Mouse (Mus musculus): ENCODE measurements around the gene Snx17.
A peak's percentile ranks its signal among the peaks of the same experiment; 100 is the strongest.

The Snx17 gene

GRCm38 (mm10) chr5:31192939-31193630 lies at the start of gene Snx17, which contains the start of gene Eif2b4:
Gene Snx17, plus strand, starts transcription at chr5:31193227.
Gene Eif2b4, minus strand, starts transcription at chr5:31193430.
- peak; percentile 99 for DNase-seq

DNA sequence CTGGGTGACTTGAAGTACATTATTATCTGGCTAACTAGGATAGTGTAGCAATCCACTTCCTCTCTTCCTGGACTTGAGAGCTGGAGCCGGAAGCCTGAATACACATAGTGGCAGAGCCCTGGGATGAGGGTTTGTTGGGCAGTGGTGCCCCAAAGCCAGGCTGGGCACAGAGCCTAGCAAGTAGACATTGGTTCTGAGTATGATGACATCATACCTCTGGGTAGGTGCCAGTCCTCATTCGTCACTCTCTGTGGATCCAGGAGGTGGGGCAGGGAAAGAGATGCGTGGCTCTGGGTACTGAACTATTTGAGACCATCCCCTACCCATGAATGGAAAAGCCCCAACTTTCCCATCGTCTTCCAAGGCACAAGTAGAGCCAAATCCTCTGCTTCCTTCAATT lies 43.2 kb upstream of the Snx17 start:
- DNase-seq: peak; percentile 31

DNA sequence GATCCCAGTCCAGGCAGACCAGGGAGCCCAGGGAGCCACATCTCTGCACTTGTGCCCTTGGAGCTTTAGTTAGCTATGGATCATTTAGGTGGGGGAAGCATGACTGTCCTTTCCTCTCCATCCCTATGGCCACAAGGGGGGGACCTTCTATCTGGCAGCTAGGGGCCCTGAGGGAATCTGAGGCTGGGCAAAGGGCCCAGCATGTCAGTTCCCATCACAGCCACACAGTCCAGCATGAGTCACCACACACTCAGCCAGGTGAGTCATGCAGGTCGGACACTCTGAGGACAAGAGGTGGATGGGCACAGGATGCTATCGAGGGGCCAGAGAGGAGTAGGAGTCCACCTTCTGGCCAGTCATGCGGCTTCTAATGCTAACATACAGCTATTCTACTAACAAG lies 41.3 kb upstream of the Snx17 start:
- peak; percentile 68 for DNase-seq

DNA sequence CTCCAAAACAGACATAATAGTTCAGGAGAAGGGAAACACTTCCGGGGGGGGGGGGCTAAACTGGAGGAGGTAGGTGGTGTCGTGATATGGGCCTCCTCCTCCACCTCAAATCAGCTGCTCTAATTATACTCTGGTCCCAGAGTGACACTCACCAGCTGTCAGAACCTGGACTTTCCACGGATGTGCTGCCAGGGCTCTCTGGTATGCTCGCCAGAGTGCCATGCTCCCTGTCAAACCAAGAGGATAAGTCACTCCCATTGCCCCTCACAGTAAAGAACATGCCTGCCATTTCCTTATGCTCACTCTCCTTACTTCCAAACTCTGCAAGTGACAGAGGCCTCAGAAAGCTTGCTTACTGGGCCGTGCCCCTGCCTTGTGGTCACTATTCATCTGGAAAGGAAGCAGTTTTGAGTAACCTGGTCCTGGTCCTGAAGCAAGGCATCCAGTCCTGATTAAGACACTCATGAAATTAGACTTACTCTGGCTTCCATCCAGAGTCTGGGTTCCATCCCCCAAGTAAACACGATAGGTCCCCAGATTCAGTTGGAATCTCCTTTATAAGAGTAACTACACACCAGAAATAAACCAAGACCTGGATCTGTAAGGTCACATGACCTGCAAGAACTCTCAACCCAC lies 39.4 kb upstream of the Snx17 start:
- no peak for DNase-seq

DNA sequence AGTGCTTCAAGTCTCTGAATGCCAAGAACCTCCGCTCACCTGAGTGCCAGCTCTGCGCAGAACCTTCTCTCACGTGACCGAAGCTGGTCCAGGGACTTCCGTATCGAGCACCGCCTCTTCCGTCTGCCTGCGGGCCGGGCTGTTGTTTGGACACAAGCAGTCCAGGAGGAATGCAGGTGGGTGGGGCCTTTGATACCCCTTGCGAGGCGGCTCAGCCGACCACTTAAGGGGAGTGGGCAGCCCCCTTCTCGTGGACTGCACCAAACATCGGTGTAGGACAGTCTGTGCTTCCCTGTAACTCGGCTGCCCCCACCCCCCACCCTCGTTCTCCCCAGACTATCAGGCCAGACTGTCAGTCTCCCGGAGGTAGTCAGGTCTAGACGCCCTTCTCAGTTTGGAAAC lies 38.9 kb upstream of the Snx17 start, which contains the start of gene Mpv17:
Mpv17 (minus strand) TSS at position 100 of the 402 bp plus-strand sequence.
- peak; percentile 90 for DNase-seq

DNA sequence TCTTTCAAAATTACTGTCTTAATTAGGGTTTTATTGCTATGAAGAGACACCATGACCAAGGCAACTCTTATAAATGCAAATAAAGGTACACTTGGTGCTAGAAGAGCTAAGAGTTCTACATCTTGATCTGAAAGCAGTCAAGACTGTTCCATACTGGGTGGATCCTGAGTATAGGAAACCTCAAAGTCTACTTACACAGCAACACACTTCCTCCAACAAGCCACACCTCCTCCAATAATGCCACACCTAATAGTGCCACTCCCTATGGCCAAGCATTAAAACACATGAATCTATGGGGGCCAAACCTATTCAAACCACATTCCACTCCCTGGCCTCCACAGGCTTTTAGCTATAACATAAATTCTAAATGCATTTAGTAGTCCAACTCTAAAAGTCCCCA lies 30.6 kb upstream of the Snx17 start:
- DNase-seq: no peak

- DNase-seq: no peak
Measured at GRCm38 (mm10) chr5:31164878-31165277, 28.1 kb upstream of the Snx17 start.

DNA sequence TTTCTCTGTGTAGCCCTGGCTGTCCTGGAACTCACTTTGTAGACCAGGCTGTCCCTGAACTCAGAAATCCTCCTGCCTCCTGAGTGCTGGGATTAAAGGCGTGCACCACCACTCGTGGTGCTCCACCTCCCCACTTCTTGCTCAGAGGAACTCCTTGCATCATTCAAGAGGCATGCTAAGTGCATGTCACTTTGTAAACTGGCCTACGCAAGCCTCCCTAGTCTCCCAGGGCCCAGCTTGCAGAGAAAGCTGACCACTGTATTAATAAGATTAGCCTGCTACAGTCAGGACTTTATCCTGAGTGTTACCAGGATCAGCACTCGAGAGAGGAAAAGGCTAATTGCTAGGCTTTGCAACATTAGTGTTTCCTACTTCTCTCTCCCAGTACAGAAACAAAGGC lies 24.4 kb upstream of the Snx17 start:
- no peak for DNase-seq

- DNase-seq: no peak
Measured at GRCm38 (mm10) chr5:31179301-31179765, 13.7 kb upstream of the Snx17 start.

- DNase-seq: peak; percentile 98
Measured at GRCm38 (mm10) chr5:31179766-31180630, 13.0 kb upstream of the Snx17 start, which contains the start of the genes Gm29609 and Gtf3c2. Gene Gm29609, minus strand, starts transcription at chr5:31179911. Gene Gtf3c2, minus strand, starts transcription at chr5:31180144.

- DNase-seq: no peak
Measured at GRCm38 (mm10) chr5:31181183-31181770, 11.8 kb upstream of the Snx17 start.

- no peak for DNase-seq
Measured at GRCm38 (mm10) chr5:31183678-31184077, 9.3 kb upstream of the Snx17 start.

DNA sequence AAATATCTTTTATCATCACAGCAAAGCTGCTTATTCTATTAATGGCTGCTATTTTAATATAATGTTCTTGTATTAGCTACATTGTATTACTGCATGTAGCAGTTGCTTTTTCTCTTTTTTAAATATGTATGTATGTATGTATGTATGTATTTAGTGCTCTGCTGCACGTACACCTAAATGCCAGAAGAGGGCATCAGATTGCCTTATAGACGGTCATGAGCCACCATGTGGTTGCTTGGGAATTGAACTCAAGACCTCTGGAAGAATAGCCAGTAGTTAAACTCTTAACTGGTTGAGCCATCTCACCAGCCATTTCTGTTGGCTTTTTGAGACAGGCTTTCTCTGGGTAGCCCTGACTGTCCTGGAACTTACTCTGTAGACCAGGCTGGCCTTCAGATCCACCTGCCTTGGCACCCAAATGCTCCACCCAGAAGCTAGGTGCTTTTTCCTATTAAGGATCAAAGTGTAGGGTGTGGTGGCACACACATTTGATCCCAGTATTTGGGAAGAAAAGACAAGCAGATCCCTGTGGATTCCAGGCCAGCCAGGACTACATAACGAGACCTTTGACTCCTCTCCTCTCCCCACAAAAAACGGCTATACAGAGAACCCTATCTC lies 4.7 kb upstream of the Snx17 start:
- DNase-seq: no peak

DNA sequence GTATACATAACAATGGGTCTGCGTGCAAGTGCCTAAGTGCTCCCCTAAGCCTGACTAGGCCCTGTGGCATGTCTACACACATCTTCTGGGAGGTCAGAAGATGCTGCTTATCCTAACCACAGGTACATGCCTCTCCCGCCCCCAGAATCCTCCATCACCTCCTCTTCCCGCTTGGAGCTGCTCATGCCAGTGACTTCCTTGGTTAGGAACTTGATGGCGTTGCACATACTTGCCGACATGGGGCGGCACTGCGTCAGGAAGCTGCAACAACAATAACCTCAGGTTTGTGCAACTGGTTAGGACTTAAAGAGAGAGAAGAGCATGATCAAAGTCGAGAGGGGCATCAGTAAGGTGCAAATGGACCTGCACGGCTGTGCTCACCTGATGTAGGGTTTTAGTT lies 2.8 kb upstream of the Snx17 start:
- peak; percentile 20 for DNase-seq

- no peak for DNase-seq
Measured at GRCm38 (mm10) chr5:31192045-31192938, 735 bp upstream of the Snx17 start.

GRCm38 (mm10) chr5:31193631-31194281 lies 729 bp downstream of the Snx17 start:
- DNase-seq: no peak

- DNase-seq: peak; percentile 34
Measured at GRCm38 (mm10) chr5:31194486-31195485, 1.8 kb downstream of the Snx17 start.

- peak; percentile 24 for DNase-seq
Measured at GRCm38 (mm10) chr5:31195671-31196070, 2.6 kb downstream of the Snx17 start.

DNA sequence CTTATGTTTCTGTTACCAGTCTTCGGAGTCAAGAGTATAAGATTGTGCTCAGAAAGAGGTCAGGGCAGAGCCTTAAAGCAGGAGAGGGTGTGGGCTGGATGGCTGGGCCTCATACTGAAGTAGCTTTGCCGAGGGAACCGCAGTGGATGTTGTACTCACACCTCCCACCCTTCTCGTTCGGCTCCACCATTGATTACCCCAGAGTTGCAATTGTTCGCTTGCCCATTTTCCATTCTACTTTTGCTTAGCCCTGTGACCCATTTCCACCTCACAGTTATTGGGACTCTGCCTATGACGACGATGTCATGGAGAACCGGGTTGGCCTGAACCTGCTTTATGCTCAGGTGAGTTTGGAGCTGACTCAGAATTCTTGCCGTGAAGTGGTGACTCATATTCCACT lies 3.2 kb downstream of the Snx17 start:
- DNase-seq: peak; percentile 21
